Mouse (Mus musculus) testis, adult 2 months (tissue): ENCODE measurements at regions not wholly inside any gene's neighbourhood (a gene's known extent, or its start where the extent isn't known, plus 50 kb on each side); places are given as distances from the start of the nearest gene placed in this dataset.

ENCODE experiments used
- H3K27ac ChIP-seq: fragments of 200-500 bp; 2 replicates; pipeline ENCODE4 v1.5.1; 2012; ENCODE audit warnings: low read depth, low read length; ENCODE audit not compliant: control insufficient read depth, insufficient read depth
- H3K27me3 ChIP-seq: fragments of 200-500 bp; 2 replicates; pipeline ENCODE4 v1.6.1; 2012; ENCODE audit warnings: mild to moderate bottlenecking, low read length, moderate library complexity; ENCODE audit not compliant: control insufficient read depth, insufficient read depth
- H3K36me3 ChIP-seq: fragments of 200-500 bp; 2 replicates; pipeline ENCODE4 v1.6.1; 2012; ENCODE audit warnings: mild to moderate bottlenecking, low read length; ENCODE audit not compliant: control insufficient read depth, insufficient read depth
- H3K4me1 ChIP-seq: fragments of 200-500 bp; 2 replicates; pipeline ENCODE4 v1.6.1; 2012; ENCODE audit warnings: low read length; ENCODE audit not compliant: control insufficient read depth, insufficient read depth
- H3K4me3 ChIP-seq: fragments of 200-500 bp; 2 replicates; pipeline ENCODE4 v1.5.1; 2012; ENCODE audit warnings: low read depth, mild to moderate bottlenecking, low read length, moderate library complexity, mixed read lengths; ENCODE audit not compliant: control insufficient read depth
- CTCF ChIP-seq: fragments of 200-500 bp; IDR thresholded peaks from 2 replicates; pipeline ENCODE4 v1.5.1; 2012; ENCODE audit warnings: low read depth, mild to moderate bottlenecking, inconsistent platforms, low read length, moderate library complexity; ENCODE audit not compliant: control insufficient read depth, insufficient read depth, insufficient replicate concordance
- POLR2A ChIP-seq: fragments of 200-500 bp; IDR thresholded peaks from 2 replicates; pipeline ENCODE4 v1.6.1; 2012; ENCODE audit warnings: low read depth, mild to moderate bottlenecking, inconsistent platforms, low read length, moderate library complexity; ENCODE audit not compliant: control insufficient read depth

GRCm38 (mm10) chr1:159163113-159163885 is 68.8 kb upstream of the Cop1 start:
- Histone ChIP-seq H3K4me1 (no peaks in the 10 kb centered on the region), H3K36me3 (no peaks in the 10 kb centered on the region), H3K27me3 (no peaks in the 10 kb centered on the region), H3K4me3 (no peak overlapping the region), H3K27ac (no peak overlapping the region)
- no peak for TF ChIP-seq CTCF
- no peak for TF ChIP-seq POLR2A

- H3K27ac ChIP-seq, result no peak overlapping the region
- no peaks in the 10 kb centered on the region for H3K4me1 ChIP-seq
- no peaks in the 10 kb centered on the region for H3K36me3 ChIP-seq
- H3K4me3 ChIP-seq, result no peak overlapping the region
- TF ChIP-seq POLR2A, result no peak
- no peak for TF ChIP-seq CTCF
- no peaks in the 10 kb centered on the region for H3K27me3 ChIP-seq
Measured at GRCm38 (mm10) chr1:159182031-159182430, 50.1 kb upstream of the Cop1 start.
